Mouse (Mus musculus): Measurements from ENCODE around the gene 1810049J17Rik.

1810049J17Rik gene

GRCm38 (mm10) chr15:12306188-12307071, 15.3 kb downstream of the 1810049J17Rik start:
- no peak for DNase-seq

DNA sequence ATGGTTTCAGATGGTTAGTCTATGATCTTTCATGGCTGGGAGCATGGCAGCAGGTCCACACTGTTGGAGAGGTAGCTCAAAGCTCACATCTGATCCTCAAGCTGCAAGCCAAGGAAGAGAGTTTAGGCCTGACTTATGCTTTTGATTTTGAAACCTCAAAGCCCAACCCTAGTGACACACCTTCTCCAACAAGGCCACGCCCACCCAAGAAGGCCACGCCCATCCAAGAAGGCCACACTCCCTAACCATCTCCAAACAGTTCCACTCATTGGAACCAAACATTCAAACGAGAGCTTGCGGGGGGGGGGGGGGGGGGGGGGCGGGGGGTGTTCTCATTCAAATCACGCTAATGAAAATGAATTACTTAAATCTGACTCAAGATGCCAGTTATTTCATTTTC, 19.9 kb downstream of the 1810049J17Rik start:
- no peak for DNase-seq

DNA sequence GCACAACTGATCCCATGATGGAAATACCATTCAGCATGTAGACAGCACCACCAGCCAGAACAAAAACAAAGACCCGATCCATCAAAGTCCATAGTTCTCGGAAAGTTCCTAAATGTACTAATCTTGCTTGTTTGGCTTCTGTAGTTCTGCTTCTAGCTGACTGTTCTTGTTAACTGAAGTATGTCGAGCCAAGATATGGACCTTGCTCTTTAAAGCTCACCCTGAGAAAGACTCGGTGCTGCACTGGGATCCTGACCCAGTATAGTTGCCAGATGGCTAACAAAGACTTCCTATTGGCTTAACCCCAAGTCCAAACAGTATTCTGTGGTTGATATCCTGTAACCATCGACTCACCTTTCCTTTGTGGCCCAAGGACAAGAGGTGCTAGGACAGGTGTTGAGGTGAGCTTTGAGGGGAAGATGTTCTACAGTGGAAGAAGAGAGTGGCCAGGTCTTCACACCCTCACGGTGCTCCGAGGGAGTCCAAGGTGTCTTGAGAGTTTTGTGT, 23.4 kb downstream of the 1810049J17Rik start:
- DNase-seq = no peak

DNA sequence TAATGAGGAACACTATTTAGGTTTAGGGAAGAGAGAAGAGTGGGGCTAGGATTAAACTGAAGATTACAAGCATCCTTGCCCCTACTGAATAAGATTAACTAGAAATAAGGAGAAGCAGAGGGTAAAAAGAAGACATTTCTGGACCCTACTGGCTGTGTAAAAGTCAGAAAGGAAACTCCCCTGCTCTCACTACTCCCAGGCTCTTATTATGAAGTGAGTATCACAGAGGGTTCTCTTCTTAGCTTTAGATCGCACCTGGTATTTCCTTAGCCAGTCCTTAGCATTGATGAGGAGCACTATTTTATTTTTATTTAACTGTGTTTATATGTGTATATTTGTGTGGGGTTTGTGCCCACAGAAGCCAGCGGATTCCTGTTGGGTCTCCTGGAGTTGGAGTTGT, 25.5 kb downstream of the 1810049J17Rik start:
- DNase-seq = no peak

GRCm38 (mm10) chr15:12291757-12292156, 29.9 kb downstream of the 1810049J17Rik start:
- DNase-seq = no peak

- no peak for DNase-seq
Observed at GRCm38 (mm10) chr15:12290330-12290729, 31.4 kb downstream of the 1810049J17Rik start.

DNA sequence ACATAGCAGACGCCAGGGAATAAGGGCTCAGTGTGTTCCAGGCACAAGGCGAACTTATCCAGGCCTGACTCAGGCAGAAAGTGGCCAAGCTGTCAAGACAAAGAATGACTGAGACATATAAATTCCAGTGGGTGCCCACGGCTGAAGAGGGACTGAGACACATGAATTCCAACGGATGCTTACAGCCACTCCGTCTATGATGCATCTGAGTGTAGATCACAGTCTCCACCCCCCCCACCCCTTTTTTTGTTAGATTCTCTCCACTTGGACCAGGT, 36.2 kb downstream of the 1810049J17Rik start:
- no peak for DNase-seq

- DNase-seq = no peak
Observed at GRCm38 (mm10) chr15:12284794-12285534, 36.7 kb downstream of the 1810049J17Rik start.

DNA sequence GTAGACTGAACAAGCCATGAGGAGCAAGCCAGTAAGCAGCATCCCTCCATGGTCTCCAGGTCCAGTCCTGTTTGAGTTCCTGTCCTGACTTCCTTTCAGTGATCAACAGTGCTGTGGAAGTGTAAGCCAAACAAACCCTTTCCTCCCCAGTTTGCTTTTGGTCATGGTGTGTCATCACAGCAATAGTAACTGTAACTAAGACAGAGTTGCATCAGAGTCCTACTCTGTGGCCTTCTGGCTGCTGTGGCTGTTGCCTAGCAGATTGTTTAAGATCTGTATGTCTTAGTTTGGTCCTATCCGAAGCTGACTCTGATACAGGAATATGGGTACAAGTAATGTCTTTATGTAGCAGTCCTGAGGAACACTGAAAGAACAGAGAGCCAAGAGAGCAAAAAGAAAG, 41.9 kb downstream of the 1810049J17Rik start:
- no peak for DNase-seq

DNA sequence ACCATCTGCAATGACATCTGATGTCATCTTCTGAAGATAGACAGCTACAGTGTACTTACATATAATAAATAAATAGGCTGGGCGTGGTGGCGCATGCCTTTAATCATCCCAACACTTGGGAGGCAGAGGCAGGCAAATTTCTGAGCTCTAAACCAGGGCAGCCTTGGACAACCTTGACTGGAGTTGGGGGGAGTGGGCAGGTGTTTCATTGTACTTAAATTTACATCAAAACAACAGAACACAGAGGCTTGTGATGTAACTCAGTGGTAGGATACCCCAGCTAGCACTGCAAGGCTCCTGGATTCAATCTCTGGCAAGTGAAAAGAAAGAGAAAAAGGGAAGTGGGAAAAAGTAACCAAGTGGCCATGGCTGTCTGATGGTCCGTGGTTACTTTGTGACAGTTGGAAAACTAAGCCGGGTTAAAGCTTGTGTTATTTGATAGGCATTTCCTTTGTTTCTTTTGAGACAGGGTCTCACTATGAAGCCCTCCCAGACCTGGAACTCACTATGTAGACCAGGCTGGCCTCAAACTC, 46.5 kb downstream of the 1810049J17Rik start:
- no peak for DNase-seq

DNA sequence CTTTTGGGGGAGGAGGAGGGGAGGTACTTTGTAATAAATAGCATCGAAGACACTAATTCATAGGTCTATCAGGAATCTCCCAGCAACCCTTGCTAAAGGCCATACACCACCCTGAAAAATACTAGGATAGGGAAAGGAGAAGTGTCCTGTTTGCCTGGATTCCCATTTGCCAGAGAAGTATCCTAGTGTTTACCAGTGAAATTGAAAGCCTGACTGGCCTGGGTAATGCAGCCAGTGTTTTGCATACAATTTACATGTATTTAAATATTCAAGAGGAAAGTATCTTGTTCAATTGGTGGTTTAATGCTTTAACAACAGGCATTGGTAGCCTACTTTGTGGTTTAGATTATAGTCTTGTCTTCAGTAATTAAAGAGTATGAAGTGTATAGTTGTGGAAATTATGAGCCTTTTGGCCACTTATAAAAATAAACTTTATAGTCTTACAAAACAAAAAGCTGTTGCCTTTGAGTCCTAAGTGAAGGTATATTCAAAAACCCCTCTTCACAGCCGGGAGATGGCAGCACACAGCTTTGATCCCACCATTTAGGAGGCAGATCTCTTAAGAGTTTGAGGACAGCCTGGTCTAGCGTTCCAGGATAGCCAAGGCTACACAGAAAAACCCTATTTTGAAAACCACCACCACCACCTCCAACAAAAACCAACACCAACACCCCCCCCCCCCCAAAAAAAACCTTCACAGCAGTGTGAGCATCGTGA, 47.5 kb downstream of the 1810049J17Rik start:
- no peak for DNase-seq

GRCm38 (mm10) chr15:12273325-12274052, 48.2 kb downstream of the 1810049J17Rik start:
- DNase-seq = no peak

All from cerebellum, adult 11-12 months (tissue).